ENCODE assay signal across 11 mouse cellular contexts in genomic region chr2:102867396-102868088, GRCm38 (mm10). TPM values are rescaled to one million over a fixed set of nuclear protein-coding genes. Genes with fewer than 3 reads are reported as not detected.
DNase-seq lines count a peak whose midpoint lies in the region; ATAC-seq and TF ChIP-seq lines count a peak whose summit lies in the region.
"Had no signal": no experiment of that assay in that cellular context is flagged by ENCODE, and none has a peak within 500 bp of the region (broad histone marks: within the 10 kb centered on the region; RNA-seq: fewer than 3 reads in every experiment).

No protein-coding gene starts in this region.

- H3K4me2 ChIP-seq in intestine, postnatal 0 days (replicated peaks; ENCODE audit: low read depth): no peak overlapping the region
- H3K4me2 ChIP-seq: hindbrain, embryonic 14.5 days; midbrain, embryonic 12.5 days had no signal

- no peak for DNase-seq in heart, embryonic 10.5 days (ENCODE audit: low spot score)
- no peak for DNase-seq in heart, postnatal 14 days
- DNase-seq in adipocyte (ENCODE audit: low spot score): peak; percentile 32
- peak; percentile 37 to 65 for DNase-seq in spleen, postnatal 4 days (ENCODE audit: low spot score in 2 of 2)
- DNase-seq in urinary bladder, postnatal 14 days (ENCODE audit: low spot score): no peak
- no peak for DNase-seq in kidney, postnatal 14 days
- DNase-seq in left cerebral cortex, postnatal 14 days (ENCODE audit: low spot score in 2 of 2): no peak
- DNase-seq: cerebellum, adult 11-12 months had no signal

- H3K27me3 ChIP-seq in heart, embryonic 10.5 days (ENCODE audit: insufficient read depth, poor library complexity, severe bottlenecking): no peaks in the 10 kb centered on the region
- no peaks in the 10 kb centered on the region for H3K27me3 ChIP-seq in intestine, postnatal 0 days (replicated peaks; ENCODE audit: control insufficient read depth, insufficient read depth, low read length)
- H3K27me3 ChIP-seq: midbrain, embryonic 12.5 days had no signal

- no peak for TF ChIP-seq CTCF in intestine, postnatal 0 days (IDR thresholded peaks at IDR 0.05; ENCODE audit: low read depth)

- no peak overlapping the region for H3K4me3 ChIP-seq in heart, embryonic 10.5 days
- H3K4me3 ChIP-seq in intestine, postnatal 0 days (ENCODE audit: low read depth, low read length): no peak overlapping the region
- H3K4me3 ChIP-seq: midbrain, embryonic 12.5 days had no signal

- WGBS in heart, embryonic 10.5 days: 30% methylated on average over 6 of the region's 6 CpGs
- WGBS in intestine, postnatal 0 days: 16% methylated on average over 6 of the region's 6 CpGs

- peak; percentile 89 for ATAC-seq in intestine, postnatal 0 days

- intact Hi-C loops in heart, postnatal 14 days (cut with DNase I): no loop called here
- intact Hi-C loops in left cerebral cortex, postnatal 14 days (cut with DNase I): no loop called here

- H3K9ac ChIP-seq in intestine, postnatal 0 days (ENCODE audit: low read depth, low read length): no peak overlapping the region
- H3K9ac ChIP-seq: hindbrain, embryonic 14.5 days; midbrain, embryonic 12.5 days had no signal

- peaks cover 27% of the 10 kb centered on the region for H3K4me1 ChIP-seq in heart, embryonic 10.5 days
- no peaks in the 10 kb centered on the region for H3K4me1 ChIP-seq in intestine, postnatal 0 days (replicated peaks; ENCODE audit: control insufficient read depth, insufficient read depth, low read length)

- no peaks in the 10 kb centered on the region for H3K9me3 ChIP-seq in heart, embryonic 10.5 days
- no peaks in the 10 kb centered on the region for H3K9me3 ChIP-seq in intestine, postnatal 0 days (ENCODE audit: control insufficient read depth)
- H3K9me3 ChIP-seq: midbrain, embryonic 12.5 days had no signal

- H3K36me3 ChIP-seq in heart, embryonic 10.5 days: no peaks in the 10 kb centered on the region
- peaks cover 5% of the 10 kb centered on the region; the same call in 1 of the 2 replicates for H3K36me3 ChIP-seq in intestine, postnatal 0 days (ENCODE audit: control insufficient read depth, insufficient read depth)
- H3K36me3 ChIP-seq: midbrain, embryonic 12.5 days had no signal

- peak overlapping the region; percentile 70; the same call in 1 of the 2 replicates for H3K27ac ChIP-seq in heart, embryonic 10.5 days
- H3K27ac ChIP-seq in intestine, postnatal 0 days (ENCODE audit: low read depth, low read length): peak overlapping the region; percentile 9
- H3K27ac ChIP-seq: hindbrain, embryonic 14.5 days; midbrain, embryonic 12.5 days had no signal

RNA-seq across cellular contexts. Expression of gene Cd44, which starts 33.9 kb away (rescaled TPM):
- polyA plus RNA-seq in heart, embryonic 10.5 days (2016; fragmentation: Nextera tagmentation; extraction: Ambion mirVana): 13.4 and 22.7 TPM in 2 replicates
- 10 to 100 TPM; 13.5 to 15.0 TPM for total RNA-seq in heart, postnatal 14 days (2021)
- polyA plus RNA-seq in intestine, postnatal 0 days (2015; fragmentation: Nextera tagmentation; extraction: Ambion mirVana): 9.6 and 10.6 TPM in 2 replicates
- 1 to 10 TPM; 7.0 to 8.4 TPM for total RNA-seq in left cerebral cortex, postnatal 14 days (2021)

Comparison
In these comparisons a context has a peak if more than half of its experiments do, and no peak if none do; other contexts are left out.
1. DNase-seq: peak in adipocyte (single experiment) and spleen, postnatal 4 days (2 of 2); none in heart, embryonic 10.5 days (single experiment), heart, postnatal 14 days (0 of 2), urinary bladder, postnatal 14 days (single experiment), kidney, postnatal 14 days (single experiment) and left cerebral cortex, postnatal 14 days (0 of 2).